Mouse (Mus musculus) spleen, adult 18-20 months (tissue): ENCODE results near the gene Slc22a17.
"Not testable (repeated sequence)": the region's sequence is repeated elsewhere in the genome, so short reads cannot be mapped to it uniquely, and the experiment has no call there.

Experiments
- DNase-seq, 2 experiments: peaks; one replicate each; pipeline ENCODE4 v3.0.0; 2022; ENCODE audit warnings: mixed read lengths in 2 of 2

The Slc22a17 gene

DNA sequence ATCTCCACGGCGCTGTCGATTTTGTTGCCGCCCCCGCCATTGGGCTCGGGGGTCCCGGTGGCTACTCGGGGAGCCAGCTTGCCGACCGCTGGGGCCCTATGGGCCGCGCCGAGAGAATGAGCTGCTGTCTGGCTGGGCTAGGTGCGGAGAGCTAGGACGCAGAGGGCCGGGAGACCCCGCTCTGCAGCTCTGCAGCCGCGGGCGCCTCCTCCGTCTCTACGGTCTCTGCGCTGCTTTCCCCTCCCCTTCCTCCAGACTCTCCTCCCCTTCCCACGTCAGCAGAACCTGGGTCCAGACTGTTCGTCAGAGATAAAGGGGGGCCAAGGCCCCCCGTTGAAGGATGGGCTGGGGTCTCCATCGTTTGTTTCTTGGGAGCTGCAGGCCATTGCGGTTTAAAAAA lies at the start of gene Slc22a17:
Gene Slc22a17, minus strand, starts transcription at position 247 of the 400 bp plus-strand sequence.
- peak; percentile 35 to 53 for DNase-seq

DNA sequence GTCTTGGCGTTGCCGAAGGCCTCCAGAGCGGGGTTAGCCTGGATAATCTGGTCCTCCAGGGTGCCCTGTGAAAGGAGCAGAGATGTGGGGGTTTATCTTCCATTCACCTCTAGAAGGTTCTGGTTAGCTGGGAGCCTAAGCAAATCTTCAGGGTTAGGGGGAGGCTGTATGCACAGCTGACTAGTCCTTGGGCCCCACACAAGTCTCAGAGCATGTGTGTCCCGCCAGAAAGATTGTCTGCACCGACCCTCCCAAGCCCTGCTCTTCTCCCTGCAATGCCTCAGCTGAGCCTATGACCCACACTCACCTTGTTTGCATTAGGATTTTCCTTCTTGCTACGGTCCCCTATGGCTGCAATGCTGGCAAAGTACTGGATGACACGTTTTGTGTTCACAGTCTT lies 49.8 kb upstream of the Slc22a17 start:
- DNase-seq = no peak

DNA sequence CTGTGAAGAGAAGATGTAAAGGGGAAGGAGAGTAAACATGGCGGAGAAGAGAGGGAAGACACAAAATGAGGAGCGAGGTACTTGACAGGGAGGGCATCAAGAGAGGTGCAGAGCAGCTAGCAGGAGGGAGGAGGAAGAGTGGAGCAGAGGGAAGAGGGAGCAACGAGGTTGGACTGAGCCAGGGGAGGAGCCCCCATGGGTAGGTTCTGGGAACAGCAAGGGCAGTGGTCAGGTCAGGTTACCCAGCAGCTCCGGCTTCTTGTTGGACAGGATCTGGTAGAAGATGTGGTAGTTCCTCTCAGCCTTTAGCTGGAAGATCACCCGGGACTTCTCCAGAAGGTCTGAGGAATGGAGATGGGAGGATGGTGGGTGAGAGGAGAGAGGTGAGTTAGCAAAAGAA lies 48.6 kb upstream of the Slc22a17 start:
- no peak for DNase-seq

- DNase-seq = no peak
Measured at GRCm38 (mm10) chr14:54960769-54961168, 47.8 kb upstream of the Slc22a17 start.

GRCm38 (mm10) chr14:54959853-54960613 lies 47.1 kb upstream of the Slc22a17 start:
- DNase-seq = not testable (repeated sequence)

DNA sequence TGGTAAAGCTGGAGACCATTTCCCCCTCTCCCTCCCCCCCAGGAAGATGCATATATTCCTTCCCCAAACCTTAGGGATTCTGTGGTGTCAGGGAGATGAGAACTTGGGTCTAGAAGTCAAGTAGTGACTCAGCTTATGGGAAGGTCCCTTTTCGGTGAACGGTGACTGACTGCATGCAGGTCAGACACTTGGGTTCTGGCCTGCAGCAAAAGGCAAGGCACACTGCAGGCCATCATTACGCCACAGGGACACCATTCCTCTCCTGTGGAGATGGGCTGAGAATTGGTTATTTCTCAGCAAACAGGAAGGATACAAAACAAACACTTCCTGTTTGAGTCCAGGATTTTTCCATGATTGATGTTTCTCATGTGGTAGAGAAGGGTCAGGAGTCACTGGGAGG lies 46.3 kb upstream of the Slc22a17 start:
- no peak for DNase-seq

DNA sequence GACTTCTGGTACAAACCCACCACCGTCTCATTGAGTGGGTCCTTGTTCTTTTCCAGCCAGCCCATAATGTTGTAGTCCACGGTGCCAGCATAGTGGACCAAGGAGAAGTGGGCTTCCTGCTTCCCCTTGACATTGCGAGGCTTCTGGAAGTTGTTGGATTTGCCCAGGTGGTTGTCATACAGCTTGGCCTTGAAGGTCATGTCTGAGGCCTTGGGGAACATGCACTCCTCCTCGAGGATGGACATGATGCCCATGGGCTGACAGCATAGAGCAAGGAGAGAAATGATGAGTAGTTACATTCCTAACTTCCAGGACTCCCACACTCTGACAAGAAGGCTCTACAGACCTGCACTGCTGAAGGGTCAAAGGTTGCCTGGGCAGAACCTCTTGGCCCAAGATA lies 45.6 kb upstream of the Slc22a17 start:
- no peak for DNase-seq

DNA sequence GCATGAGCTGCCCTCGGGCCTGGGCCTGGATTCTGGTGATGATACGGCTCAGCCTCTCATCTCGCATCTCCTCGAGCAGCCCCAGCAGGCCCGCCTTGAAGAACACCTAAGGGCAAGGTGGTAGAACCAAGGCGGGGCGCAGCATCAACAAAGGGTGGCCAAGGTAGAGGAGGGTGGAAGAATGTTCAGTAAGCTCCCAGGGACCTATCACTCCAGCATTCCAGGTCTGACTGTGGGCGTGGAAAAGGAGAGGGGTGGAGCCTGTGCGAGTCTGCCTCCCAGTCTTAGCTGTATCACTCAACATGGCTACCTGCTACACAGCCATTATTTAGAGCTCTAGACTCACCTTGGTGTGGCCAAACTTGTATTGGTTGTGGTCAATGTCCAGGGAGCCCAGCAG lies 43.6 kb upstream of the Slc22a17 start:
- no peak for DNase-seq

DNA sequence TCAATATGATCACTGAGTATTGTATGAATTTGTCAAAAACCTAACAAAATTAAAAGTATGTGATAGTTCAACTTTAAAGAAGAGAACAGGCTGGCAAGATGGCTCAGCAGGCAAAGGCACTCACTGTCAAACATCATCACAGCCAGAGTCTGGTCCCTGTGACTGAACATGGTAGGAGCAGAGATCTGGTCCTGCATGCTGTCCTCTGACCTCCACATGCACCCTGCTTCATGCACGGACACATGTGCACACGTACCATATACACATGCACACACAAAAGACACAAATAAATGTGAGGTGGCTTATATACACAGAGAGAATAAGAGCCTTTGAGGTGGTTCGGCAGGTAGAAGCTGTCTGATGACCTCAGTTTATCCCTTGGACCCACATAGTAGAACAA lies 42.5 kb upstream of the Slc22a17 start:
- DNase-seq = no peak

GRCm38 (mm10) chr14:54954474-54954873 lies 41.5 kb upstream of the Slc22a17 start:
- DNase-seq = no peak

DNA sequence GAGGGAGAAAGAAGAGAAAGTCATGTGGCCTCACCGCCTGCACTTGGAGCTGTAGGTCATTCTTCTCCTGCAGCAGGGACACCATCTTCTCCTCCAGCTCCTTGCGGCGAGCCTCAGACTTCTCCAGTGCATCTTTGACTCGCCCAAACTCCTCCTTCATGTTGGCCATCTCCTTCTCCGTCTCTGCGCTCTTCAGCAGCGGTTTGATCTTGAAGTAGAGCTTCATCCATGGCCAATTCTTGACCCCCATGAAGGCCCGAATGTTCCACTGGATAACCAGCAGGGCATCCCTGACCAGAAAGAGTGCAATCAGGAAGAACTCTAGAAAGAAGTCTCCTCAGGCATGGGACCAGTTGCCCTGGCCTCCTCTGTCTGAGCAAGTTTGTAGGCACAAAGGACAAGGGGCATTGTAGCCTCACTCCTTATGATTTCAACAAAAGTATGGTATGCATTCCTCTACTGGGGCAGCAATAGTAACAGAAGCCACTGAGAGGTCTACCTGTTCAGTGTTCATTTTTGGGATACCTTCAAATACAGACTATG lies 40.8 kb upstream of the Slc22a17 start:
- no peak for DNase-seq

GRCm38 (mm10) chr14:54951587-54951986 lies 38.7 kb upstream of the Slc22a17 start:
- DNase-seq = no peak

DNA sequence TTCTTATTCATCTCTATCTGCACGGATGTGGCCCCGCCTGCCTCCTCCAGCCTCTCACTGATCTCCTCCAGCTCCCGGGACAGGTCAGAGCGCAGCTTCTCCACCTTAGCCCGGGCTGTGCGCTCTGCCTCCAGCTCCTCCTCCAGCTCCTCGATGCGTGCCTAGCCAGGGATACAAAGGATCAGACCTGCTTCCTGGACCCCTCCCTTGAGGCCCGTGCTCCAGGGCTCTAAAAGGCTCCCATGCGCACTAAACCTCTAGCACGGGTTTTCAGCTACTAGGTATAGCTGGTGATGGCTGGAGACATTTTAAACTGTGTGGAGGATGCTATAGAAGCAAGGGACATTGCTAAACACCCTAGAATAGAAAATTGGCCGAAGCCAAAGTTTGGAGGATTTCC lies 37.6 kb upstream of the Slc22a17 start:
- DNase-seq = no peak

DNA sequence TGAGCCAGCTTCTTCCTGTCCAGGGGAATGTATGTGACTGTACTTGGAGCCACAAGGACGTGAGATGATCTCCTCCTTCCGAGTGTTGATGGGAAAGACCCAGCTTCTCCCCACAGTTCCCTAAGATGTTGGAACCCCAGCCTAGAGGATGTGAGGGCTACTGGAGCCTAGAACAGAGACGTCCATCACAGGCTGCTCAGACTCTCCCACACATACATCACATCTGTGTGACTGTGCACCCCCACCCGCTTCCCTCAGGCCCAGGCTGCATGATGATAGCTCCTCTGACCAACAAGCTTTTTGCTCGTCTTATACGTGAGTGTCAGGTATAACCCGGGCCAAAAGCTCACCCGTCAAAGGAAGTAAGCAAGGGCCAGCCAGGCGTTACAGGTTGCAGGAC lies 35.8 kb upstream of the Slc22a17 start:
- no peak for DNase-seq

DNA sequence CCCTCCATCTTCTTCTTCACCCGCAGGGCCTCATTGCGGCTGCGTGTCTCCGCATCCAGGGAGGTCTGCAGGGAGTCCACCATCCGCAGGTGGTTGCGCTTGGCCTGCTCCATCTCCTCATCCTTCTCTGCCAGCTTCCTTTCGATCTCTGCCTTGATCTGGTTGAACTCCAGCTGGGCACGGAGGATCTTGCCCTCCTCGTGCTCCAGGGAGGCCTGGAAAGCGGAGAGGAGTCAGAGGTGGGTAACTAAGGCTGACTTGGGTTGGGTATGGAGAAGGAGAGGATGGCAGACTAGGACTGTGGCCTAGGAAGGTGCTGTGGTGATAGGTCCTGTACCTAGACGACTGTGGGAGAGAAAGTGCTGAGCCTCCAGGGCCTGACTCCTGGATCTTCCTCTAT lies 34.1 kb upstream of the Slc22a17 start:
- DNase-seq = not testable (repeated sequence)

DNA sequence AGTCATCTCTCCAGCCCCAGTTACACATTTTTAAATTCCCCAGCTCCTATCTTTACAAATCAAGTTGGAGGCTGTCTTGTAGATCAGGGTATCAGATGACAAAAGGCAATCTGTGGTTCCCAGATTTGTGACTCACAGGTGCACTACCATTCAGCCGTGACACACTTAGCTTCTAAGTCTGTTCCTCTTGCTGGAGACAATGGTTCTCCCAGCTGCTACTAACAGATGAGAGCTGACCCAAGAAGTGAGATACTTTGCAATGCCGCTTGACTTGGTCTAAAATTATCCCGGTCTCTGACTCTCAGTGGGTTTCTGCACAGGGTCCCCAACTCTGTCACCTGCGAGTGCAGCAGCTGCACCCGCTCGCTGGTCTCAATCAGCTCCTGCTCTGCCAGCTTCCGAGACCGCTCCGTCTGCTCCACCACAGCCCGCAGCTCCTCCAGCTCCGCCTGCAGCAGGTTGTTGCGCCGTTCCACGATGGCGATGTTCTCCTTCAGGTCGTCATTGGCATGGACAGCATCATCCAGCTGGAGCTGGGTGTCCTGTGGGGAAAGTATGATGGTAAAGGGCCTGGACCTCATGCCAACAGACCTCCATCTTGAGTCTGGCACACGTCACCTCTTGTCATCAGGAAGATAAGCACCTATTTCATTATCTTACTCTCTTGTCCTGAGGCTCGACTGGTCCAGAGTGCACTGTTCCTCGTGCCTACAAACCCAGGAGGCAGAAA lies 33.2 kb upstream of the Slc22a17 start:
- DNase-seq = no peak

DNA sequence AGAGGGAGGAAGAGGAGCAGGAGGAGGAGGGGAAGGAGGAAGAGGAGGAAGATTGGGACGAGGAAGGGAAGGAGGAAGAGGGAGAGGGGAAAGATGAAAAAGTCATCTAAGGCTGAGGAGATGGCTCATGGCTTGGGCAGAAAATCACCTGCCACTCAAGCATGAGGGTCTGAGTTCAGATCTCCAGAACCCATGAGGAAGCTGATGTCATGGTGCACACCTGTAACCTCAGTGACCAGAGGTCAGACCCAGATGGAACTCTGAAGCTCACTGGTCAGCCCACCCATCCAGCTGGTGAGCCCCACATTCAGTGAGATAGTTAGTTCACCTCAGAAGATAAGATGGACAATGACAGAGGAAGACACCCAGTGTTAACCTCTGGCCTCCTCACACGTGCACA lies 32.0 kb upstream of the Slc22a17 start:
- no peak for DNase-seq

- no peak for DNase-seq
Measured at GRCm38 (mm10) chr14:54943971-54944370, 31.0 kb upstream of the Slc22a17 start.

DNA sequence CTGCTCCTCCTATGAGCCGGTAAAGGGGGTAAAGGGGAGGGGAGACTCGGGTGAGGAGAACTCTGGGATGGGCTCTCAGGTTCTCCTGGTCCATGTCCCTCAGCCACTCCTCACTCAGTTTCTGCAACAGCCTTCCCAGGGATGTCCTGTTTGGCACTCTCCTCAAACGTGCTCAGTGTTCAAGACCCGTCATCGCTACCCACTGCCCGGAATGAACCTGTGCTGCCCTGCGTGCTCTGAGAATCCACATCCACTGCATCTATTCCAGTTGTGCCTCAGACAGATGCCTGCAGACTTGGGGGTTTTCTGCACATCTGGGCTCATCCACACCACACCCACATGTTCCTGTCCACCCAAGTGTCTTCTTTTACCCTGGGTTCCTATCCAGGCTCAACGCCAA lies 29.5 kb upstream of the Slc22a17 start:
- no peak for DNase-seq

DNA sequence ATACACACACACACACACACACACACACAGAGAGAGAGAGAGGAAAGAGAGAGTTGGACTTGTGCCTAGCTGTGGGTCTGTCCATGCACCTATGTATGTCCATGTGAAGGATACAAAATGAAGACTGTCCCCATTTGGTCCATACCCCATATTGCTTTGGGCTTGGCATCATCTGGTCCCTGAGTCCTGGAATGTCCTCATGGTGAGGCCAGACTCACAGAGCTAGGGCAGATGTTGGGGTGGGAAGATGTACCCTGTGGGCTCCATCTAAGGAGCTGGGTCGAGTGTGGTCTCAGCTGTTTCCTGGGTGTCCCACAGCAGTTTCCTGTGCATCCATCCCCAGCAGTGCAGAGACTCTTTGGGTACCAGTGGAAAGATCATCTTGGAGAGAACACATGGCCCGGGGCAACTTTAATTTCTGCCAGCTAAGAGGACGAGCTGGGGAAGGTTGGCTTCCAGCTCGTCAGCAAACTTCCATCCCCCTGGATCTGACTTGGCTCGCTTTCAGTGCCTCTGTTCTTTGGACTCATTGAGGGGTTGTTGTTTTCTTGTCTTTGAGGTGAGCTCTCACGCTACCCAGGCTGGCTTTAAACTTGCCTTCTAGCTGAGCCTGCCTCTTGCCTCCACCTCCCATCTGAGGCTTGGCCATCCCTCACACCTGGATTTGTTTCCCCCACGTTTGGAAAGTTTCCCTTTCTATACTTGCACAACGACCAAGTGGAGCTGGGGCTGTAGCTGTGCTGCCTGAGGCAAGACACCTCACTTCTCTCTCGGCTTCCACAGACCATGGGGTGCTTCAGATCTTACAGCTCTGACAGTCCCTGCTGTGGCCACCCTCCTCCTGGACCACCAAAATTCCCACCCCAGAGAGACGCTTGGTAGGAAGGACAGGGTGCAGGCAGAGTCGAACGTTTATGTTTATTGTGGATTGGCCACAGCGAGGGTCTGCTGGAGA lies 28.4 kb upstream of the Slc22a17 start:
- DNase-seq = no peak

GRCm38 (mm10) chr14:54940176-54940530 lies 27.2 kb upstream of the Slc22a17 start:
- DNase-seq = no peak

DNA sequence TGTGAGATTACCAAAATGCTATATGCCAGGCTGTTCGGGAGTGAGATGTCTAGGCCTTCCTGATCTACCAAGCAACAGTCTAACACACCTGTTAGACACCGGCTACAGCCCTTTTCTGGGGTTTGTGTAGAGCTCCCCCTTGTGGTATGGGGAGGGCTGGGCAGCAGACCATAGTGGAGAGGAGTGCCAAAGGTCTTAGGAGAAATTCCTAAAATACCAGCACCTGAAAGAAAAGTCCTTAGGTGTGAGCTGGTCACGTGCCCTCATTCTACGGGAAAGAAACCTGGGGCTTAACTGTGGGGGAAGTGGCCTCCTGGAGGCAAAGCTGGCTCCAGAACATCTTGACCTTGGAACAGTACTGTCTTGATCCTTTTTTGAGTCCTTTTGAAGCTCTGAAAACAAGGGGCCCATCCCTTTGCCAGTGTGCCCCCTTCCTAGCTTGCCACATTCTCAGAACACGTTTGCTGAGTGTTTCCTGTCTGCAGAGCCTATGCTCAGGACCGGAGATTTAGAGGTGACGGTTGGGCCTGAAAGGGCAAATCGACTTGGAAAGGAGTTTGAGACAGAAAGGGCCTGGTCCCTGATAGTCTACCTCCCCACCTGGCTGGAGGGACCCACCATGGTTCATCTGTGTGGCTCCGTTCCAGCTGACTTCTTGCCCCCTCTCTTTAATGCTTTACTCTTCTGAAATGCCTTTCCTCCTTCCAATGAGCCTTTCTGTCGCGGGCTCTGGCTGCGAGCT lies 26.7 kb upstream of the Slc22a17 start:
- peak; percentile 25 to 58 for DNase-seq
